Mouse (Mus musculus) cerebellum, adult 9-11 months (tissue): Measurements from ENCODE around the gene Fgfr2.
A peak's percentile ranks its signal among the peaks of the same experiment; 100 is the strongest.

ENCODE experiments used
- DNase-seq: peaks from one replicate; pipeline ENCODE4 v3.0.0; 2022

Fgfr2 gene

DNA sequence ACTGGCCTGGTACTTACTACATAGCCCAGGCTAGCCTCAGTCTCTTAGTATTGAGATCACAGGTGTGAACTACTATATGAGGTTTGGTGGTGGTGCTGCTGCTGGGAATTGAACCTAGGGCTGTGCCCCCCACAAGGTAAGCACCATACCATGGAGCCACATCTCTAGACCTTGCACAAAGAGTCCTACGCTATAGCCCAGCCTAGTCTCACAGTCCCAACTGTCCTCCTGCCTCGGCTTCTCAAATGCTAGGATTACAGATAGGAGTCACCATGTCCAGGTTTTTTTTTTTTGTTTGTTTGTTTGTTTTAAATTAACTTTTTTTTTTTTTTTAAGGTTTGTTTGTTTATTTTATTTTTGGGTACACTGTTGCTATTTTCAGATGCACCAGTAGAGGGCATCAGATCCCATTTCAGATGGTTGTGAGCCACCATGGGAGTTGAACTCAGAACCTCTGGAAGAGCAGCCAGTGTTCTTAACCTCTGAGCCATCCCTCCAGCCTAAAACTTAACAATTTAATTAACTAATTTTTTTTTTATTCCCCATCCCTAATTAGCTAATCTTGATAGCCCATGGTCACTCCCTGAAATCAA is 2388.9 kb downstream of the Fgfr2 start:
- no peak for DNase-seq

DNA sequence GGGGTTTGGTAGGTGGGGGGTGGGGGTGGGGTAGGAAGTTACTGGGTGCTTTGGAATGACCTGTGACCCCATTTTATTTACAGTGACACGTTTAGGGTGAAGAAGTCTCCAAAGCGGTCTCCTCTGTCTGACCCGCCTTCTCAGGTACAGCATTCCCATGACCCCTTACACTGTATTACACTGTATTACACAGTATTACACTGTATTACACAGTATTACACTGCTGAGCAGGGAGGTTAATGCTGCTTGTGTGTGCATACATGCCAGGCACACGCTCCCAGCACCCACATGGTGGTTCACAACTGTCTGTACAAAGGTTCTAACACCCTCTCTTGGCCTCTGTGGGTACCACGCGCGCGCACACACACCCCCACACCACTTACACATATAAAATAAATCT is 2389.7 kb downstream of the Fgfr2 start:
- DNase-seq, result no peak

DNA sequence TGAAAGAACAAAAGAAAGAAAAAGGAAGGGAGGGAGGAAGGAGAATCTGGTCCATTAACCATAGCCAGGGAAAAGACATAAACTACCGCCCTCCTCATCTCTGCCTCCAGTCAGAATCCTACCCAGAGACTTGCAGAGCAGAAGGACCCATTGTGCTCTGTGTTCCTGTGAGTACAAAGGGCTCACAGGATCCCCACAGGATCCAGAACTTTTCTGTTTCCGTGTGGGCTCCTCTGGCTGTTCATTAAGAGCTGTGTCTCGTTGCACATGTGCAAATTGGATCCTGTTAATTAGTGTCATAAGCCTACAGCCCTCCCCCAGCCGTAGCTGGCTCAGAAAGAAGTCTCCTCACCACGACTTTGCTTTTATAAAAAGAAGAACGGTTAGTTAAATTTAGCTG is 2390.2 kb downstream of the Fgfr2 start:
- DNase-seq, result no peak

DNA sequence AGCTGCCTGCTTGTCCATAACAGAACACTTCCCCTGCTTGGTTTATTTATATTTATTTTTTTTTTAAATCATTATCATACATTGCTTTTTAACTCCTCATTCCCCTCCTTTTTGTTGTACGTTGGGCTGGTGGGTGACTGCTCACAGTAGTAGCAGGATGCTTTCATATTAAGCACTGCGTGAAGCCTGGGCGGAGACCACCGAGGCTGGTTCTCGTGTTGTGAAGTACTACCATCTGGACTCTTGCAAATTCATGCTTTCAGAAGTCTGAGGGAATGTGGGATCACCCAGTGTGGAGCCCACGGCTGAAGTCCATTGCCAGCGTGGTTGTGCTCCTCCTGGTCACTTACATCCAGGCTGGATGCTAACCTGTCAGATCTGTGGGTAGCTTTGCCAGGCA is 2391.4 kb downstream of the Fgfr2 start:
- DNase-seq, result no peak

DNA sequence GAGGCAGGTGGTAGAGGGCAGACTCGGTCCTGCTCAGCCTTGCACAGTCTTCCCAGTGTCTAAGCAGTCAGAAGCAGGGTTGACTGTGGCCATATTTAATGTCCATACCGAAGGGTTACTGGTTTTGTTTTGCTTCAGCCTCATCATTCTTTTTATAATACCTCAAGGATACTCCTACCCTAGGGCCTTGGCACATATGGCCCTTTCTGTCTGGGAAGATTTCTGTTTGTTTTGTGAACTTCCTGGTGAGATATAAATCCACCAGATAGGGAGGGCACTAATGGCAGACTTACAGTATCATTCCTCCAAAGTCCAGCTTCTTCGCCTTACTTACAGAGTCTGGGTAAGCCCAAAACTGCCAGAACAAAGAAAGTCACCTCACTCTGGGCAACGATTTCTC is 2395.6 kb downstream of the Fgfr2 start:
- DNase-seq, result no peak

DNA sequence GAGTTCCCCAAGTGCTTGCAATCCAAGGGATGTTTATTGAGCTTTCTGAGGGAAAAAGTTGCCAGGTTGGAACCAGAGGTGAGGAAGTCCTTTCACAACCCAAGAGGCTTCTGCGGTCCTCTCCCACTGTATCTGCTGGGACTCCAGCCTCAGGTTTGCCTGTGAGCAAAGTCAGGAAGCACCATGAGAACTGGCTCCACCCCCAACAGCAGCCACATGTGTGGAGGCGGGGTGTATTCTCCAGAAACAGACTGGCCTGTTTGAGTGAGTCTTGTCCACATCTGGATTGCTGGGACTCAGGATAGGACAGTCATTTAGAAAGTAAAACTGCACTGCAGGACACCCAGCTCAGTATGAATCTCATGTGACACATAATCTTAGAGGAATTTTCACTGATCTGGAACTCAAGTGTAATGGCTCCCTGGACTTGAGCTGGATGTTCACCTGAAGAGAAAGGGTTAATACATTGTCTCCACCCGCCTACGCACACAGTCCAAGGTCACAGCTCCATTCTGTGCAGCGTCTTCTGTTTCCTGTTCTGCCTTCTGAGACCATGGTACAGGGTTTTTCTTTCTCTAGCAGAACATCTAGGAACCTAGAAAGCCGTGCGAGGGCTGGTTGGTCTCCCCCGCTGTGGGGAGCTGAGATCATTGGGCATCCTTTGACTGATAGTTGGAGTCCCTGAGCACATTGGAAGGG is 2396.3 kb downstream of the Fgfr2 start:
- no peak for DNase-seq

DNA sequence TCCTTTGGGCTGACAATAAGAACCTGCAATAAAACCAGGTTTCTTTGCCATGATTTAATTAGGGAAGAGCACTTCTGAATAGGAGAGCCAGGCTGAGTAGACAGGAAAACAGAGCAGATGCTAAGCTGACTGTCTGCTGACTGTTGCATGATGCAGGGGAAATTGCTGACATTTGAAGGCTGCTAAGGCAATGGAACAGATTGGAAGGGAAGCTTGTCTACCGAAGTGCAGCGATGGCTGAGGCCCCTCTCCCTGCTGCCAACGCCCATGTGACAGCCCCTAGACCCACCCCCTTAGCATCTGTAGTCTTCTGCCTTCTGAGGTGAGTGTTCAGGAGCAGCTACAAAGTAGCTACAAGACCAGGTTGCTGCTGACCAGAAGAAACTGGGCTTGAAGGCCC is 2397.0 kb downstream of the Fgfr2 start:
- no peak for DNase-seq

DNA sequence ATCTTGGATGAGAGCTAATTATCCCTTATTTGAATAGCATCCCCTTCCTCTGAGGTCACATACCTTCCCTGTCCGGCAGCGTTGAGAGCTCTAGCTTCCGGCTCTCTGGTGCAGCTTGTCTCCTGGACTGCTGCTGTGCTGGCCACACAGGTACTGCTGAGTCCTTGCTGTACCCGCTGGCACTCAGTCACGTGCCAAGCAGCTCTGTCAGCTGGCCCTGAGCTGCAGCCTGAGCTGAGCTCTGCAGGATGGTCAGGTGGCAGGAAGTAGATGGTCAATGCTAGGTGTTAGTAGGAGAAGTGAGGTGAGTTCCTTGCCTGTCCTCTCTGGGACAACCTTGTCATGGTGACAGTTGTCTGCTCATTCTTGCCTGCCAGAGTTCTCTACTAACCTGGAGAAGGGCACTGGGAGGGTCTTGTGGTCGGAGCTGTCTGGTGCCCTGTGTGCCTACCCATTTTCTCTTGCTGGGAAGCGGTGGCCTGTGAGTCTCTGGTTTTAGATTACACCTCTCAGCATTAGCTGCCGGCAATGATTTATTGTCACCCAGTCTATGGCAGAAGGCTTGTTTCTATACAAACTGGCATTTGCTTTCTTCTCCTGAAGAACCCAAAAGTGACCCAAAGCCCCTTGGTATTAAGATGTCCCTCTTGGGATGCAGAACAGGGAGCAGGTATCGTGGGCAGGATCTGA is 2402.4 kb downstream of the Fgfr2 start:
- peak; percentile 76 for DNase-seq

DNA sequence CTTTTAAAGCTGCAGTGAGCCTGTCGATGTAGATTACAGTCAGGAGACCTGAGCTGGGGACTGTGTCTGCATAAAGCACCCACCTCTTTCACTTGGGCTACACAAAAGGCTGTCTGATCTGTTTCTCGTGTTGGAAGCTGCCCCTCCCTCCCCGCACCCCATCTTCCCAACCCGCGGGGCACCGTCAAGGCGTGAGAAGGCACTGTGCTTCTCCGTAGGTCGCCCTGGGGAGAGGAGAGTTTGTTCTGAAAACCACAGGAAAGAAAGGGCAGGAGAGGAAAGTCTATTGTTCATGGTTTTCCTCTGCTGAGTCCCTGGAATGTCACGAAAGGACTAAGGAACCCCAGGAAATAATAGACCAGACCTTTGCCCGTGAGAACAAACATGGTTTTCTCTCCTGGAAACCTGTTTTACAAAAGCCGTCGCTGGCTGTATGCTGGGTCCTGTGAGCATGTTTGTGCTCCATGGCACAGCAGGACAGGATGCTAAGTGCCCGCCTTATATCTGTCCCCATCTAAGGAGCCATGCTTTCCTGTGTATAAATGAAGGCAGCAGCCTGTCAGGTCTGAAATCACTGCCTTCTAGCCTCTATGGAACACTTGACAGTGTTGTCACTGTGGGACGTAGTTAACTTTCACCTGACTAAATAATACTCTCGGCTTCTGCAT is 2403.1 kb downstream of the Fgfr2 start:
- DNase-seq, result no peak

DNA sequence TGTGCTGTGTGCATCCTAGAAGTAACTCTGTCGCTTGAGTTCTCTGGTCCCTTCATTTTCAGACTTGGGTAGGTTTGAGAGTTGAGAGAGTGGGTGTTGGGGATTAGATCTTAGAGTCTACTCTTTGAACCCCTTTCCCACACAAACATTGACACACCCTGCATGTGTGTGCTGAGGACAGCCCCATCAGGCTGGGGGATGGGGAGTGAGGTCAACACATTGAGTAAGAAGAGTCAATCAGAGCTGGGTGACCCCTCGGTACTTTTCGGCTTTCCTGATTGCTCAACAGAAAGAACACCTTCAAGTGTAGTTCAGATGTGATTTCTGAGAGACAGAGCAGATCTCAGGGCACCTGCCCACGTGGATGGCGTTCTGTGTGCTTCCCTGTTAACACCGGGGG is 2406.2 kb downstream of the Fgfr2 start:
- no peak for DNase-seq

DNA sequence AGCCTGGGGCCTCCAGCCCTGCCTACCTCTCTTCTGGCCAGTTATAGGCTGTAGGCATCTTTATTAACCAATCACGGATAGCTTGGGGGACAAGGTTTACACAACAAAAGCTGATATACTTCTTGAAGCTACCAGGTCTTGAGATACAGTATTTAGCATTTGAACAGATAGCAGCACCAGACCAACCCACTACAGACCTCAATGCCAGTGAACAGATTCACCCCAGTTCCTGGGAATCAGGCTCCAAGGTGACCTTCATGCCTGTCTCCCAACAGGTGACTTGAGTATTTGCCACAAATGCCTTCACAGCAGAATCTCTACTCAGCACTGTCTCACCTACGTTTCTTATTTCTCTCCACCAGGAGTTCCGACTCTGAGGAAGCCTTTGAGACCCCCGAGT is 2406.8 kb downstream of the Fgfr2 start:
- no peak for DNase-seq

DNA sequence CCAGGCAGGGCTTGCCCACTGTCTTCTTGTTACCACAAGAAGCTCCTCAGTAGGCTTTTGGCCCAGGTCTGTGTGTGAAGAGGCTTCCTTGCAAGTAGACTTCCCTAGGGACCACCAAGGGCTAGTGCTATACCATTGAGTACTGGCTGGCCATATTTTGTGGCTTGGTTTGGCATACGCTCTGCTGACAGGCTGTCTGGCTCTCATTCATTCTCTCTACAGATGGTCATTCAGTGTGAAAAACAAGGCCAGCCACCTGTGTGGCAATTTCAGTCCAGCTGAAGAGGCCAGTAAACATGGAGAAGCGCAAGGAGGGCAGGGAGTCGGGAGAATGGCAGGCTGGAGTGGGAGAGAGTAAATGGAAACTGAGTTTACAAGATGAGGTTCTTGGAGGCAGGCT is 2407.7 kb downstream of the Fgfr2 start:
- DNase-seq, result peak; percentile 95

DNA sequence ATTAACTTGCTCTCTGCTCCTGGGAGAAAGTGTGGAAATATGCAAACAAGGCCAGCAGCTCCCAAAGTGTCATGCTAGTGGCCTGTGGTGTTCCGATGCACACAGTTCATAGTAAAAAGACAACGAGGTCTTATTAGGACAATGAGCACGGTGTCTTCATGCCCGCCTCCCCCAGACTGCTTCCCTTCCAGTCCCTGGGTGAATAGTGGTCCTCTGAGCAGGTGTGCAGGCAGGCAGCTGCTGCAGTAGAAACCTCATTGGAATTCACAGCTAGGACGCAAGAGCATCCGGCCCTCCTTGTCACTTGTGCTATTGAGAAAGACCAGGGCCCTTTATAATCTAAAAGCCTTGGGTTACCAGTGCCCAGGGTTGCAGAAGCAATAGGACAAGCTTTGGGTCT is 2409.8 kb downstream of the Fgfr2 start:
- no peak for DNase-seq

DNA sequence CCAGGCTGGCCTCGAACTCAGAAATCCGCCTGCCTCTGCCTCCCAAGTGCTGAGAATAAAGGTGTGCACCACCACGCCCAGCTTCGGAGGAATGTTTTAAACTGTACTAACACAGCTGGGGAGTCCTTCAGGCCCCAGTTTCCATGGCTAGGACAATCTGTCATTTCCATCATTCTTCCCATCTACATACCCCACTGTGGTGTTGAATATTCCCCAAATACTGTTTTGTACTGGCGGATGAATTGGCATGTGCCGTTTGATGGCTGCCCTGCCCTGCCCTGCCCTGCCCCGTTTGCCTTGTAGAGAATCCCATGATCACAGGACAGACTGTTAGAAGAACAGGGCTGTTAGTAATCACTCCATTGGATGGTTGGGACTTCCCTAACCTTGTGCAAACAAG is 2411.3 kb downstream of the Fgfr2 start:
- DNase-seq, result no peak

DNA sequence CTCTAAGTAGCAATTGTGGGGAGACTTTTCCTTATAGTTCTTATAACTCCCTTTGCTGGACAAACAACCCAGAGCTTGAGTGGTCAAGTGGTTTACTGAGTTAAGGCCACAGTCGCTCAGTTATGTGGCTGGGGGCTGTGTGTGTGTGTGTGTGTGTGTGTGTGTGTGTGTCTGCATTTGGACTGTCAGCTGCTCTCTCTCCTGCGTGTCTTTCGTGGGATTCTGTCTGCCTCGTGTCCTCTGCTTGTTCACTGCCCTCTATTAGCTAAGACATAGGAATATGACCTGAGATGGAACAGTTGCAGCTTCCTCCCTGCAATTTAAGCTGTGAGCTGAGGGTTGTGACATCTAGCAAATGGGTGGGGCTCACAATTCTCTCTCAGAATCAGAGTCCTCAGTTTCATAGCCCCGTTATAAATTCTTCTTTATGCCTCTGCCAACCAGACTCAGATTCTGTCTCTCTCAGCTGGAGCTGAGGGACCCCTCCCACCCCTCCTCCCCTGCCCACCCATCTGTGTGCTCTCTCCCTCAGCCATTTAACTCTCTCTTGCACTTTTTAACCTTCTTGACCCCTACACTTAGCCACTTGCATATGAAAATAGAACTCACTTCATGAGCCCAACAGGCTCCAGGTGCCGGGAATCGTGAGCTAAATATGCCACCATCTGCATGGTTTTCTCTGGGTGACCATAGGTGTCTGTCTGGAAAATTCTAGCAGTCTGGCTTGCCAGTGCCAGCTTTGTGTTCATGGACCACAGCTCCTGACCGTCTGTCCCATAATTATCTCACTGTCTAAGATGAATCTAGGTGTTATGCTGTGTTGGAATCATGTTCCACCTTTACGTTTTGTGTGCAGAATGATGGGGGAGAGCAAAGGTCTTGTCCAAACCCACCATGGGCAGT is 2413.5 kb downstream of the Fgfr2 start:
- DNase-seq, result peak; percentile 81

DNA sequence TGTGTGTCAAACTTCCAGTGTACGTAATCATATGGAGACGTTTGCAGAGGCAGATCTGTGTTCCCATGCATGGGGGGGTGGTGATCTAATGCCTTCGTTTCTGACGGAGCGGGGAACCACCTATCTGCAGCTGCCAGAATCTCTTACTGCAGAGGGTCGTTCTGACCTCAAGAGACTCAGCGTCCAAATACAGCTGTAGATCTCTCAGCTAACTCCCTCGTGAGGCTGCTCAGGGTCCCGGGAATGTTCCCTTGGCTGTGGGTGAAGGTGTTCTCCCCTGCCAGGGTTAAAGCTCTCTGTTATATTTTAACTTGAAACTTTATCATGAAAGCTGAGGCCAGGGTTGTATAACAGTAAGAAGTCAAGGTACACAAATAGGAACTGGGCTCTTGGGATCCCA is 2414.2 kb downstream of the Fgfr2 start:
- no peak for DNase-seq

DNA sequence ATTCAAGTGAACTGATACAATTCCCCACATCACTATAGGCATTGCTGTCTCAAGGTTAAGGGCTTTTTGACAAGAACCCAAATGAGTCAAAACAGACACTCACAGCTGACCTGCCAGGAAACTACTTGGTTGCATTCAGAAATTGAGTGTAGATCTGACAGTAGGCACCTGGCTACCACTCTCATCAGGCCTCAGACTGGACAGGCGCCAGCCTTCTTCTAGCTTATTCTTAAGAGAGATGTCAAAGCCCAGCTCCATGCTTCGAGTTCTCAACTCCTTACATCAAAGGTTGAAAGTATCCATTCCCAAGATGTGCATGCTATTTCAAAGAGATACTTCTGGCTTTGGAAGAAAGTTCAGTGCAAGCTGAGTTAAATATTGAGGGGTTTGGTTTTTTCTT is 2417.9 kb downstream of the Fgfr2 start:
- DNase-seq, result no peak

DNA sequence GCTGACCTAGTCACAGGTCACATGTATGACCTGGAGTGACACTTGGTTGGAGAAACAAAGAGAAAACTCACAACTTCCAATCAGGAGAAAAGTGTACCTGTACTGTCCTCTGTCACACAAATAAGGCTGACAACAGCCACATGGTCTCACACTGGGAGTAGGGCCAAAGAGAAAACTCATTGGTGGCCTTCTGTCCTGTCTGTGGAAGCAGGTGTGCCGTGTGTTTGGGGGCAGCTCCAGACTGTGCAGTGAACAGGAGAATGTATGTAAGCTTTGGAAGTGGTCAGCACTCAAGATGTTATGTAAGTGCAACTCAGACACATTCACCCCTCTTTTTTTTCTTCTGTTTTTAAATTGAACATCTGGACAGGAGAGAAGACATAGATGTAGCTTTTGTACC is 2421.8 kb downstream of the Fgfr2 start:
- no peak for DNase-seq

DNA sequence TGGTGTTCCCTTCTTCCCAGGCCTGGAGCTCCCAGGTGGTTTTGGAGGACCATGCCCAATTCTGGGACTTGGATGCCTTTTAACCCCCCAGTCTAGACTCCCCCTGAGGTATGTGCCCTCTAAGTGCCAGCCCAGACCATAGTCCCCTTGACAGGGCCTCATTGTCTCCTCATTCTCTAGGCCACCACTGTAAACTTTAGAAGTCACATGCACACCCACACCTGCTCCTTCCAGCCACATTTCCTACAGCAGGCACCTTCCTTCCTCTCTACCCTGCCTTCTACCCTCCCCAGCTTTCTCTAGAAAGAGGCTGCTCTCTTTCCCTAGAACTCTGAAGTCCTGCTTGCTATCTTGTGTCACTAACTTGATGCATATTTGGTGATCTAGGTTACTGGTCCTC is 2424.7 kb downstream of the Fgfr2 start:
- DNase-seq, result no peak

DNA sequence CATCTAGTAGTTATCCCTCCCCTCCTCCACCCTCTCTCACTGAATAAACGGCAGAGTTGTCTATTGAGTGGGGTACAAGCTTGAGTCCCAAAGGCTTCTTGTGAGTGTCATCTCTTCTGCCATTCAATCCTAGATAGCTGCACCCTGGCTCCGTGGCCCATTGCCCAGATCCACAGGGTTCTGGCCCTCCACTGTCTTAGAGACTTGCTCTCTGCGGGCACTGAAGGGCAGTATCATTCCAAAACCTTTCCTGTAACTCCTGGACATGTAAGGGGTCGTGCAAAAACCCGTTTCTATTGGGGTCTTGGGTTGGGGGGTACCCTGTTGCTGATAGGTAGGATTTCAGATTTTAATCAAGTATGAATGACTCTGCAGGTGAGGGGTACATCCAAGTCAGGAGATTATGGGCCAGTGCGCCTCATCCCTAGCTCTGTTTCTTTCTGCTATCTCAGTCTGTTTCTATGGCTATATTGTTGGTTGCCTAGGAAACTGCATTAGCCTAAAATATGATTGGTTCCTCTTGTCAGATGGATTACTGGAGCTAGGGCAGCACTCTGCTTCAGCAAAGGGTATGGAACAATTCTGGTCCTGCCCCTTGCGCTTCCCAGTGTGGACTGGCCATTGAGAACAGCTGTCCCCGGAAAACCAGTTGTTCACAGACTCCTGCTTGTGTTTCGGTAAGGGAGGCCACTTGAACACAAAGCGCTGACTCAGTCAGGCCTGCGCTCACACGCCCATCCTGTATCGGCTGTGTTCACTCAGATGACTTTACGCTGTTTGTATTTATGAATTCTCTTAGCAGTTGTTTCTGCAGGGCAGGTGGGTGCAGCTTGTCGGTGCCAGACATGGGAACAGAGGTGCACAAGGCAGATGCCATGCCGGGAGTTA is 2426.6 kb downstream of the Fgfr2 start:
- DNase-seq, result peak; percentile 63

DNA sequence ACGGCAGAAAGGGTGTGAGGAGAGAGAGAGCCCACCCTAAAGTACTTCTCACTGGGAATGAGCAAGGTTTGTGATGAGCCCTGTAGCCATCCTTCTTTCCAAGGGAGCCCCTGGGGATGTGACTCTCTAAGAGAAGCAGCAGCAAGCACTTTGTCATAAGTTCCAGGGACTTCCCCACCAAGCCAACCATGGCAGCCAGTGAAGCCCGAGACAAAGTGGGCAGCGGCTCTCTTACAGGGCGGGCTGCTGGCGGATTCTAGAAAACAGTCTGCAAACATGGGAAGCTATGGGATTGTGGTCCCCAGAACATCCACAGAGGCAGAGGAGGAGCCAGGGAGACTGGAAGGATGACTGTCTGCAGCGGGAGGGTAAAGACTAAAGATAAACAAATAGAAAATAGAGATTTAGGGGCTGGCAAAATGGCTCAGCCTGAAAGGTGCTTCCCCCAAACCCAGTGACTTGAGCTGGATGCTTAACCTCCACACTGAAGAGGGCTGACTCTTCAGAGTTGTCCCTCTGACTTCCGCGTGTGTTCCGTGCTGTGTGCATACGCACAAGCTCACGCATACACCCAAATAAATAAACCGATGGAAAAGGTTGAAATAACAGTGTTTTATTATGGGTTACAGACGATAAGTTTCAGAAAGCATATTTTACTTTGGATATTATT is 2427.3 kb downstream of the Fgfr2 start:
- DNase-seq, result no peak
